Mouse (Mus musculus) MEL (cell line): ENCODE measurements around the gene Mrpl43. TPM values are rescaled to one million over a fixed set of nuclear protein-coding genes. Genes with fewer than 3 reads are reported as not detected.
A peak's percentile ranks its signal among the peaks of the same experiment; 100 is the strongest.

Experiments used
- DNase-seq: peaks from one replicate; pipeline ENCODE4 v3.0.0; 2011; ENCODE audit warnings: low read depth, low spot score
- H3K27ac ChIP-seq: 2 replicates; pipeline ENCODE4 v1.5.1; 2012; ENCODE audit warnings: low read depth, mild to moderate bottlenecking, control low read depth, low read length, moderate library complexity; ENCODE audit not compliant: control insufficient read depth
- H3K27me3 ChIP-seq, 2 experiments: fragments of 150-350 bp in 1 of 2; sonication (generic) in 1 of 2; 2 replicates each; pipeline ENCODE4 v1.6.1; 2012; ENCODE audit warnings: low read length in 2 of 2, mild to moderate bottlenecking in 2 of 2, improper control_type of control experiment in 1 of 2, moderate library complexity in 1 of 2; ENCODE audit not compliant: insufficient read depth in 2 of 2, control insufficient read depth in 1 of 2
- H3K36me3 ChIP-seq, 2 experiments: 2 replicates each; pipeline ENCODE4 v1.6.1; 2012 to 2014; ENCODE audit warnings: low read length in 2 of 2, improper control_type of control experiment in 1 of 2, inconsistent platforms in 1 of 2, mild to moderate bottlenecking in 1 of 2; ENCODE audit not compliant: insufficient read depth in 2 of 2, control insufficient read depth in 1 of 2
- H3K4me1 ChIP-seq, 2 experiments: fragments of 150-350 bp in 1 of 2; sonication (generic) in 1 of 2; 2 replicates each; pipeline ENCODE4 v1.6.1; 2012; ENCODE audit warnings: low read length in 2 of 2, improper control_type of control experiment in 1 of 2, mild to moderate bottlenecking in 1 of 2; ENCODE audit not compliant: insufficient read depth in 2 of 2, control insufficient read depth in 1 of 2
- H3K4me3 ChIP-seq, 2 experiments: fragments of 150-350 bp in 1 of 2; sonication (generic) in 1 of 2; 2 replicates each; pipeline ENCODE4 v1.5.1; 2012; ENCODE audit warnings: low read depth in 2 of 2, low read length in 2 of 2, mild to moderate bottlenecking in 2 of 2, moderate library complexity in 2 of 2, control low read depth in 1 of 2, improper control_type of control experiment in 1 of 2; ENCODE audit not compliant: control insufficient read depth in 1 of 2, insufficient read depth in 1 of 2
- H3K79me2 ChIP-seq: 2 replicates; pipeline ENCODE4 v1.6.1; 2012; ENCODE audit warnings: mild to moderate bottlenecking, low read length, moderate library complexity; ENCODE audit not compliant: control insufficient read depth, poor library complexity, insufficient read depth
- H3K9ac ChIP-seq: 2 replicates; pipeline ENCODE4 v1.6.1; 2012; ENCODE audit warnings: low read depth, mild to moderate bottlenecking, control low read depth, low read length, moderate library complexity; ENCODE audit not compliant: control insufficient read depth, poor library complexity, severe bottlenecking
- H3K9me3 ChIP-seq: fragments of 150-350 bp; sonication (generic); replicated peaks from 2 replicates; pipeline ENCODE4 v1.6.1; 2012; ENCODE audit warnings: mild to moderate bottlenecking, low read length, improper control_type of control experiment, moderate library complexity; ENCODE audit not compliant: insufficient read depth
- BHLHE40 ChIP-seq: IDR thresholded peaks from 2 replicates; pipeline ENCODE4 v1.6.1; 2012; ENCODE audit warnings: low read depth, mild to moderate bottlenecking, inconsistent platforms, low read length, improper control_type of control experiment, borderline replicate concordance
- CTCF ChIP-seq, 3 experiments: IDR thresholded peaks in 2 of 3; conservative IDR thresholded peaks in 1 of 3; 2 replicates each; pipeline ENCODE4 v1.5.1; 2011 to 2012; ENCODE audit warnings: low read length in 3 of 3, low read depth in 2 of 3, mild to moderate bottlenecking in 2 of 3, improper control_type of control experiment in 1 of 3, inconsistent platforms in 1 of 3, mixed read lengths in 1 of 3, moderate library complexity in 1 of 3; ENCODE audit not compliant: control insufficient read depth in 1 of 3, insufficient read depth in 1 of 3, poor library complexity in 1 of 3, severe bottlenecking in 1 of 3
- E2F4 ChIP-seq: IDR thresholded peaks from 2 replicates; pipeline ENCODE4 v1.6.1; 2011; ENCODE audit warnings: low read depth, low read length, improper control_type of control experiment, borderline replicate concordance
- GABPA ChIP-seq: IDR thresholded peaks from 2 replicates; pipeline ENCODE4 v1.6.1; 2012; ENCODE audit warnings: low read depth, mild to moderate bottlenecking, inconsistent platforms, low read length, improper control_type of control experiment, moderate library complexity
- GATA1 ChIP-seq: IDR thresholded peaks from 2 replicates; pipeline ENCODE4 v1.6.1; 2011; ENCODE audit warnings: low read depth, low read length, improper control_type of control experiment
- JUND ChIP-seq: IDR thresholded peaks from 2 replicates; pipeline ENCODE4 v1.6.1; 2011; ENCODE audit warnings: low read depth, mild to moderate bottlenecking, improper control_type of control experiment, low read length
- KAT2A ChIP-seq: conservative IDR thresholded peaks from 2 replicates; pipeline ENCODE4 v1.6.1; 2012; ENCODE audit warnings: low read depth, low read length, improper control_type of control experiment, inconsistent platforms
- MAFK ChIP-seq: IDR thresholded peaks from 2 replicates; pipeline ENCODE4 v1.6.1; 2011; ENCODE audit warnings: low read depth, mild to moderate bottlenecking, low read length, improper control_type of control experiment, borderline replicate concordance
- MAX ChIP-seq: IDR thresholded peaks from 2 replicates; pipeline ENCODE4 v1.6.1; 2011; ENCODE audit warnings: low read length, improper control_type of control experiment
- MAZ ChIP-seq: IDR thresholded peaks from 2 replicates; pipeline ENCODE4 v1.6.1; 2012; ENCODE audit warnings: low read depth, mild to moderate bottlenecking, inconsistent platforms, low read length, improper control_type of control experiment
- MEF2A ChIP-seq: IDR thresholded peaks from 2 replicates; pipeline ENCODE4 v1.6.1; 2014; ENCODE audit warnings: low read depth, mild to moderate bottlenecking, inconsistent platforms, low read length, improper control_type of control experiment; ENCODE audit not compliant: poor library complexity, insufficient replicate concordance, severe bottlenecking; ENCODE audit errors: extremely low read depth
- MXI1 ChIP-seq: IDR thresholded peaks from 2 replicates; pipeline ENCODE4 v1.6.1; 2011; ENCODE audit warnings: mild to moderate bottlenecking, low read depth, low read length, improper control_type of control experiment
- MYB ChIP-seq: IDR thresholded peaks from 2 replicates; pipeline ENCODE4 v1.6.1; 2011; ENCODE audit warnings: mild to moderate bottlenecking, low read depth, low read length, improper control_type of control experiment
- MYC ChIP-seq: IDR thresholded peaks from 2 replicates; pipeline ENCODE4 v1.6.1; 2011; ENCODE audit warnings: low read depth, mild to moderate bottlenecking, low read length, improper control_type of control experiment, moderate library complexity
- POLR2A ChIP-seq, 2 experiments: IDR thresholded peaks; 2 replicates each; pipeline ENCODE4 v1.6.1; 2011 to 2012; ENCODE audit warnings: low read length in 2 of 2, mild to moderate bottlenecking in 2 of 2, control low read depth in 1 of 2, improper control_type of control experiment in 1 of 2, low read depth in 1 of 2, moderate library complexity in 1 of 2; ENCODE audit not compliant: control insufficient read depth in 1 of 2, insufficient read depth in 1 of 2, poor library complexity in 1 of 2
- POLR2AphosphoS2 ChIP-seq: IDR thresholded peaks from 2 replicates; pipeline ENCODE4 v1.6.1; 2011; ENCODE audit warnings: low read length, improper control_type of control experiment
- POLR2AphosphoS5 ChIP-seq: IDR thresholded peaks from 2 replicates; pipeline ENCODE4 v1.6.1; 2012; ENCODE audit warnings: low read depth, borderline replicate concordance, mild to moderate bottlenecking, inconsistent platforms, low read length, moderate library complexity, mixed read lengths
- RAD21 ChIP-seq: IDR thresholded peaks from 2 replicates; pipeline ENCODE4 v1.6.1; 2011; ENCODE audit warnings: mild to moderate bottlenecking, low read depth, low read length, improper control_type of control experiment
- RCOR1 ChIP-seq: IDR thresholded peaks from 2 replicates; pipeline ENCODE4 v1.6.1; 2012; ENCODE audit warnings: low read depth, mild to moderate bottlenecking, inconsistent platforms, low read length, improper control_type of control experiment
- SMC3 ChIP-seq: IDR thresholded peaks from 2 replicates; pipeline ENCODE4 v1.6.1; 2011; ENCODE audit warnings: low read depth, low read length, improper control_type of control experiment
- TAL1 ChIP-seq: IDR thresholded peaks from 2 replicates; pipeline ENCODE4 v1.6.1; 2012; ENCODE audit warnings: mild to moderate bottlenecking, inconsistent platforms, low read length, moderate library complexity, mixed read lengths
- TBP ChIP-seq: IDR thresholded peaks from 2 replicates; pipeline ENCODE4 v1.8.0; 2011; ENCODE audit warnings: low read depth, low read length, improper control_type of control experiment
- USF1 ChIP-seq: IDR thresholded peaks from 2 replicates; pipeline ENCODE4 v1.6.1; 2014; ENCODE audit warnings: low read depth, mild to moderate bottlenecking, inconsistent platforms, low read length, improper control_type of control experiment, moderate library complexity
- USF2 ChIP-seq, 2 experiments: IDR thresholded peaks; 2 replicates each; pipeline ENCODE4 v1.6.1; 2011 to 2012; ENCODE audit warnings: improper control_type of control experiment in 2 of 2, low read length in 2 of 2, borderline replicate concordance in 1 of 2, inconsistent platforms in 1 of 2, low read depth in 1 of 2, mild to moderate bottlenecking in 1 of 2; ENCODE audit not compliant: insufficient read depth in 1 of 2
- ZC3H11A ChIP-seq: IDR thresholded peaks from 2 replicates; pipeline ENCODE4 v1.6.1; 2012; ENCODE audit warnings: low read depth, mild to moderate bottlenecking, inconsistent platforms, low read length, improper control_type of control experiment
- ZKSCAN1 ChIP-seq: IDR thresholded peaks from 2 replicates; pipeline ENCODE4 v1.6.1; 2012; ENCODE audit warnings: low read depth, mild to moderate bottlenecking, inconsistent platforms, low read length, improper control_type of control experiment, moderate library complexity
- ZMIZ1 ChIP-seq: IDR thresholded peaks from 2 replicates; pipeline ENCODE4 v1.6.1; 2012; ENCODE audit warnings: low read depth, mild to moderate bottlenecking, inconsistent platforms, low read length, improper control_type of control experiment, moderate library complexity
- polyA plus RNA-seq, 2 experiments: library from polyadenylated mRNA; stranded (reverse) in 1 of 2; unstranded in 1 of 2; fragments of >175 nt in 1 of 2; fragments of >200 nt in 1 of 2; gene quantifications; 2 replicates each; pipeline versions ENCODE4 v1.2.1 to v1.2.4; 2012; ENCODE audit warnings: low replicate concordance in 2 of 2, low read depth in 1 of 2; ENCODE audit not compliant: insufficient read length in 2 of 2, insufficient read depth in 1 of 2, missing spikeins in 1 of 2
- total RNA-seq: library from RNA; depleted of rRNA; stranded (reverse); fragments of 300-350 nt; gene quantifications from 2 replicates; pipeline ENCODE4 v1.2.3, GENCODE M21; 2012

Gene Mrpl43
- total and polyA plus RNA-seq, 3 experiments, result 136 to 145 TPM; not detected in 1

- TF ChIP-seq MYB (no peak), TBP (no peak), E2F4 (no peak), ZKSCAN1 (no peak), POLR2AphosphoS2 (no peak), RAD21 (peak; percentile 59), GATA1 (no peak), ZC3H11A (peak; percentile 56), USF1 (no peak), POLR2A (IDR thresholded peaks at IDR 0.05; ENCODE audit: control insufficient read depth in 1 of 2, insufficient read depth in 1 of 2, low read depth in 1 of 2, low read length in 2 of 2, poor library complexity in 1 of 2) (no peak), CTCF (IDR thresholded peaks at IDR 0.05 in 2 of 3, conservative IDR thresholded peaks at IDR 0.05 in 1 of 3; ENCODE audit: control insufficient read depth in 1 of 3, insufficient read depth in 1 of 3, low read depth in 2 of 3, low read length in 3 of 3, poor library complexity in 1 of 3, severe bottlenecking in 1 of 3) (peak; percentile 74 to 90 (median 75)), MAZ (no peak), USF2 (IDR thresholded peaks at IDR 0.05; ENCODE audit: borderline replicate concordance in 1 of 2, insufficient read depth in 1 of 2, low read depth in 1 of 2, low read length in 2 of 2) (no peak), RCOR1 (no peak), MEF2A (no peak), MXI1 (no peak), GABPA (no peak), MYC (no peak), BHLHE40 (no peak), POLR2AphosphoS5 (no peak), MAFK (no peak), TAL1 (no peak), JUND (no peak), KAT2A (no peak), SMC3 (peak; percentile 66), MAX (no peak), ZMIZ1 (no peak)
- TF ChIP-seq, all 39 proteins: peak for 4
- Histone ChIP-seq H3K36me3 (peaks cover 0 to 7% of the 10 kb centered on the region in 2 experiments; a peak in 2 of 4 replicates), H3K9me3 (no peaks in the 10 kb centered on the region), H3K27me3 (peaks cover 7 to 9% of the 10 kb centered on the region in 2 experiments), H3K27ac (no peak overlapping the region), H3K4me1 (peaks cover 8 to 11% of the 10 kb centered on the region in 2 experiments), H3K4me3 (no peak overlapping the region), H3K9ac (no peak overlapping the region), H3K79me2 (no peaks in the 10 kb centered on the region)
- peak; percentile 72 for DNase-seq
Observed at GRCm38 (mm10) chr19:45036867-45037266, 30.6 kb upstream of the Mrpl43 start.
